Mouse (Mus musculus): Measurements from ENCODE around the gene Ctnna3. TPM values are rescaled to one million over a fixed set of nuclear protein-coding genes. Genes with fewer than 3 reads are reported as not detected.

Ctnna3 gene
- polyA plus RNA-seq, 1 experiment from 2014 or later = 1.1 TPM

GRCm38 (mm10) chr10:64639061-64639460 lies 1209.2 kb downstream of the Ctnna3 start:
- peak; percentile 74 for ATAC-seq
- Histone ChIP-seq H3K27ac (ENCODE audit: low read length) (no peak overlapping the region), H3K9ac (replicated peaks; ENCODE audit: low read depth, low read length) (no peak overlapping the region), H3K9me3 (ENCODE audit: control insufficient read depth, low read length) (no peaks in the 10 kb centered on the region), H3K36me3 (ENCODE audit: control insufficient read depth, insufficient read depth) (no peaks in the 10 kb centered on the region), H3K4me2 (ENCODE audit: low read length) (no peak overlapping the region), H3K4me3 (replicated peaks; ENCODE audit: low read length) (no peak overlapping the region), H3K4me1 (replicated peaks; ENCODE audit: control insufficient read depth, insufficient read depth, low read length) (no peaks in the 10 kb centered on the region), H3K27me3 (replicated peaks; ENCODE audit: control insufficient read depth, insufficient read depth, low read length) (no peaks in the 10 kb centered on the region)

GRCm38 (mm10) chr10:64641093-64641492 lies 1211.2 kb downstream of the Ctnna3 start:
- 79% methylated on average over 4 of the region's 4 CpGs for WGBS
- Histone ChIP-seq H3K4me2 (ENCODE audit: low read length) (no peak overlapping the region), H3K4me3 (replicated peaks; ENCODE audit: low read length) (no peak overlapping the region), H3K27ac (ENCODE audit: low read length) (no peak overlapping the region), H3K9ac (replicated peaks; ENCODE audit: low read depth, low read length) (no peak overlapping the region), H3K27me3 (replicated peaks; ENCODE audit: control insufficient read depth, insufficient read depth, low read length) (no peaks in the 10 kb centered on the region), H3K4me1 (replicated peaks; ENCODE audit: control insufficient read depth, insufficient read depth, low read length) (no peaks in the 10 kb centered on the region), H3K36me3 (ENCODE audit: control insufficient read depth, insufficient read depth) (no peaks in the 10 kb centered on the region), H3K9me3 (ENCODE audit: control insufficient read depth, low read length) (no peaks in the 10 kb centered on the region)
- ATAC-seq = no peak

- 64% methylated on average over 8 of the region's 8 CpGs for WGBS
- Histone ChIP-seq H3K4me3 (replicated peaks; ENCODE audit: low read length) (no peak overlapping the region), H3K4me2 (ENCODE audit: low read length) (no peak overlapping the region), H3K4me1 (replicated peaks; ENCODE audit: control insufficient read depth, insufficient read depth, low read length) (no peaks in the 10 kb centered on the region), H3K9ac (replicated peaks; ENCODE audit: low read depth, low read length) (no peak overlapping the region), H3K36me3 (ENCODE audit: control insufficient read depth, insufficient read depth) (no peaks in the 10 kb centered on the region), H3K27ac (ENCODE audit: low read length) (no peak overlapping the region), H3K27me3 (replicated peaks; ENCODE audit: control insufficient read depth, insufficient read depth, low read length) (no peaks in the 10 kb centered on the region), H3K9me3 (ENCODE audit: control insufficient read depth, low read length) (no peaks in the 10 kb centered on the region)
- no peak for ATAC-seq
These were observed 1211.7 kb downstream of the Ctnna3 start for GRCm38 (mm10) chr10:64641576-64641975.

- no peak overlapping the region for H3K4me2 ChIP-seq (ENCODE audit: low read length)
- no peak for ATAC-seq
- H3K4me1 ChIP-seq (replicated peaks; ENCODE audit: control insufficient read depth, insufficient read depth, low read length) = no peaks in the 10 kb centered on the region
- 75% methylated on average over 2 of the region's 2 CpGs for WGBS
- H3K4me3 ChIP-seq (replicated peaks; ENCODE audit: low read length) = no peak overlapping the region
- no peaks in the 10 kb centered on the region for H3K9me3 ChIP-seq (ENCODE audit: control insufficient read depth, low read length)
- no peak overlapping the region for H3K9ac ChIP-seq (replicated peaks; ENCODE audit: low read depth, low read length)
- no peaks in the 10 kb centered on the region for H3K27me3 ChIP-seq (replicated peaks; ENCODE audit: control insufficient read depth, insufficient read depth, low read length)
- no peaks in the 10 kb centered on the region for H3K36me3 ChIP-seq (ENCODE audit: control insufficient read depth, insufficient read depth)
- H3K27ac ChIP-seq (ENCODE audit: low read length) = no peak overlapping the region
These were observed 1214.1 kb downstream of the Ctnna3 start for GRCm38 (mm10) chr10:64643976-64644375.

GRCm38 (mm10) chr10:64661190-64661589 lies 1231.3 kb downstream of the Ctnna3 start:
- ATAC-seq = no peak
- no peak overlapping the region for H3K4me2 ChIP-seq (ENCODE audit: low read length)
- no peak overlapping the region for H3K4me3 ChIP-seq (replicated peaks; ENCODE audit: low read length)
- H3K9me3 ChIP-seq (ENCODE audit: control insufficient read depth, low read length) = no peaks in the 10 kb centered on the region
- no peaks in the 10 kb centered on the region for H3K4me1 ChIP-seq (replicated peaks; ENCODE audit: control insufficient read depth, insufficient read depth, low read length)
- H3K27ac ChIP-seq (ENCODE audit: low read length) = no peak overlapping the region
- H3K27me3 ChIP-seq (replicated peaks; ENCODE audit: control insufficient read depth, insufficient read depth, low read length) = no peaks in the 10 kb centered on the region
- 46% methylated on average over 4 of the region's 4 CpGs for WGBS
- H3K9ac ChIP-seq (replicated peaks; ENCODE audit: low read depth, low read length) = no peak overlapping the region
- H3K36me3 ChIP-seq (ENCODE audit: control insufficient read depth, insufficient read depth) = no peaks in the 10 kb centered on the region

GRCm38 (mm10) chr10:64671469-64671868 lies 1241.6 kb downstream of the Ctnna3 start:
- H3K4me3 ChIP-seq (replicated peaks; ENCODE audit: low read length) = no peak overlapping the region
- ATAC-seq = no peak
- no peak overlapping the region for H3K27ac ChIP-seq (ENCODE audit: low read length)
- H3K27me3 ChIP-seq (replicated peaks; ENCODE audit: control insufficient read depth, insufficient read depth, low read length) = no peaks in the 10 kb centered on the region
- H3K4me2 ChIP-seq (ENCODE audit: low read length) = no peak overlapping the region
- 89% methylated on average over 2 of the region's 2 CpGs for WGBS
- H3K9ac ChIP-seq (replicated peaks; ENCODE audit: low read depth, low read length) = no peak overlapping the region
- H3K4me1 ChIP-seq (replicated peaks; ENCODE audit: control insufficient read depth, insufficient read depth, low read length) = 0 out of 2 replicates have a peak, but pooled peaks cover under 1% of the 10 kb centered on the region
- no peaks in the 10 kb centered on the region for H3K9me3 ChIP-seq (ENCODE audit: control insufficient read depth, low read length)
- no peaks in the 10 kb centered on the region for H3K36me3 ChIP-seq (ENCODE audit: control insufficient read depth, insufficient read depth)

- Histone ChIP-seq H3K27ac (ENCODE audit: low read length) (no peak overlapping the region), H3K9me3 (ENCODE audit: control insufficient read depth, low read length) (no peaks in the 10 kb centered on the region), H3K27me3 (replicated peaks; ENCODE audit: control insufficient read depth, insufficient read depth, low read length) (no peaks in the 10 kb centered on the region), H3K4me3 (replicated peaks; ENCODE audit: low read length) (no peak overlapping the region), H3K36me3 (ENCODE audit: control insufficient read depth, insufficient read depth) (no peaks in the 10 kb centered on the region), H3K4me1 (replicated peaks; ENCODE audit: control insufficient read depth, insufficient read depth, low read length) (0 out of 2 replicates have a peak, but pooled peaks cover 2% of the 10 kb centered on the region), H3K9ac (replicated peaks; ENCODE audit: low read depth, low read length) (no peak overlapping the region), H3K4me2 (ENCODE audit: low read length) (no peak overlapping the region)
- ATAC-seq = no peak
- 83% methylated on average over 3 of the region's 3 CpGs for WGBS
These were observed 1245.9 kb downstream of the Ctnna3 start for GRCm38 (mm10) chr10:64675796-64676195.

GRCm38 (mm10) chr10:64710017-64710416 lies 1280.1 kb downstream of the Ctnna3 start:
- ATAC-seq = no peak
- Histone ChIP-seq H3K4me2 (ENCODE audit: low read length) (no peak overlapping the region), H3K27ac (ENCODE audit: low read length) (no peak overlapping the region), H3K4me1 (replicated peaks; ENCODE audit: control insufficient read depth, insufficient read depth, low read length) (no peaks in the 10 kb centered on the region), H3K27me3 (replicated peaks; ENCODE audit: control insufficient read depth, insufficient read depth, low read length) (no peaks in the 10 kb centered on the region), H3K36me3 (ENCODE audit: control insufficient read depth, insufficient read depth) (no peaks in the 10 kb centered on the region), H3K4me3 (replicated peaks; ENCODE audit: low read length) (no peak overlapping the region), H3K9ac (replicated peaks; ENCODE audit: low read depth, low read length) (no peak overlapping the region), H3K9me3 (ENCODE audit: control insufficient read depth, low read length) (no peaks in the 10 kb centered on the region)
- 89% methylated on average over 2 of the region's 2 CpGs for WGBS

GRCm38 (mm10) chr10:64718036-64718435 lies 1288.1 kb downstream of the Ctnna3 start:
- Histone ChIP-seq H3K27me3 (replicated peaks; ENCODE audit: control insufficient read depth, insufficient read depth, low read length) (no peaks in the 10 kb centered on the region), H3K36me3 (ENCODE audit: control insufficient read depth, insufficient read depth) (no peaks in the 10 kb centered on the region), H3K9me3 (ENCODE audit: control insufficient read depth, low read length) (no peaks in the 10 kb centered on the region), H3K9ac (replicated peaks; ENCODE audit: low read depth, low read length) (no peak overlapping the region), H3K4me3 (replicated peaks; ENCODE audit: low read length) (no peak overlapping the region), H3K27ac (ENCODE audit: low read length) (no peak overlapping the region), H3K4me1 (replicated peaks; ENCODE audit: control insufficient read depth, insufficient read depth, low read length) (no peaks in the 10 kb centered on the region), H3K4me2 (ENCODE audit: low read length) (no peak overlapping the region)
- peak; percentile 62 for ATAC-seq
- 24% methylated on average over 9 of the region's 9 CpGs for WGBS

GRCm38 (mm10) chr10:64735692-64736091 lies 1305.8 kb downstream of the Ctnna3 start:
- 85% methylated on average over 2 of the region's 2 CpGs for WGBS
- ATAC-seq = no peak
- no peaks in the 10 kb centered on the region for H3K36me3 ChIP-seq (ENCODE audit: control insufficient read depth, insufficient read depth)

More at GRCm38 (mm10) chr10:64735692-64736091, 1305.8 kb downstream of the Ctnna3 start:
- H3K4me2 ChIP-seq (ENCODE audit: low read length) = no peak overlapping the region
- H3K27ac ChIP-seq (ENCODE audit: low read length) = no peak overlapping the region
- no peak overlapping the region for H3K4me3 ChIP-seq (replicated peaks; ENCODE audit: low read length)
- H3K9me3 ChIP-seq (ENCODE audit: control insufficient read depth, low read length) = no peaks in the 10 kb centered on the region
- no peak overlapping the region for H3K9ac ChIP-seq (replicated peaks; ENCODE audit: low read depth, low read length)
- H3K27me3 ChIP-seq (replicated peaks; ENCODE audit: control insufficient read depth, insufficient read depth, low read length) = no peaks in the 10 kb centered on the region
- no peaks in the 10 kb centered on the region for H3K4me1 ChIP-seq (replicated peaks; ENCODE audit: control insufficient read depth, insufficient read depth, low read length)
